8 mouse cellular contexts compared by ENCODE assay signal in genomic region chr7:16047338-16048146, GRCm38 (mm10). TPM values are rescaled to one million over a fixed set of nuclear protein-coding genes. Genes with fewer than 3 reads are reported as not detected.
DNase-seq lines count a peak whose midpoint lies in the region; ATAC-seq and TF ChIP-seq lines count a peak whose summit lies in the region.

Gene Bicra, minus strand, starts transcription at chr7:16047921.

- H3K9ac ChIP-seq in hindbrain, postnatal 0 days (replicated peaks; ENCODE audit: low read length): peak within 1 kb of the TSS; percentile 95

- no peaks in the 10 kb centered on the region for H3K36me3 ChIP-seq in hindbrain, postnatal 0 days (ENCODE audit: insufficient read depth, low read length)
- H3K36me3 ChIP-seq in megakaryocyte, embryonic 14.5 days (replicated peaks; ENCODE audit: low read length): peaks cover 24% of the 10 kb centered on the region

- peak within 1 kb of the TSS; percentile 98 for H3K27ac ChIP-seq in hindbrain, postnatal 0 days

- peak; percentile 96 for DNase-seq in NIH3T3 (ENCODE audit: low read depth)
- peak; percentile 92 to 95 for DNase-seq in cerebellum, postnatal 10 days
- peak; percentile 78 for DNase-seq in gastrocnemius, adult 18-20 months (ENCODE audit: low spot score)
- DNase-seq in hindbrain, postnatal 0 days (ENCODE audit: low spot score): peak; percentile 94
- peak; percentile 65 to 83 for DNase-seq in left cerebral cortex, adult 8-10 months (ENCODE audit: low spot score in 2 of 2)
- peak; percentile 79 for DNase-seq in right cerebral cortex, postnatal 25 days
- DNase-seq in urinary bladder, postnatal 36 days (ENCODE audit: low spot score in 2 of 2): peak; percentile 69 to 84

- TF ChIP-seq CTCF in hindbrain, postnatal 0 days (IDR thresholded peaks at IDR 0.05; ENCODE audit: low read depth): no peak

- H3K9me3 ChIP-seq in hindbrain, postnatal 0 days (ENCODE audit: low read length): no peaks in the 10 kb centered on the region
- H3K9me3 ChIP-seq in megakaryocyte, embryonic 14.5 days: no peaks in the 10 kb centered on the region

- peaks cover 25% of the 10 kb centered on the region for H3K4me1 ChIP-seq in hindbrain, postnatal 0 days (ENCODE audit: insufficient read depth, low read length)
- peaks cover 61% of the 10 kb centered on the region for H3K4me1 ChIP-seq in megakaryocyte, embryonic 14.5 days

- peak within 1 kb of the TSS; percentile 72 for H3K4me3 ChIP-seq in hindbrain, postnatal 0 days (ENCODE audit: low read length)
- H3K4me3 ChIP-seq in megakaryocyte, embryonic 14.5 days (replicated peaks): peak within 1 kb of the TSS; percentile 100

- H3K27me3 ChIP-seq in hindbrain, postnatal 0 days (ENCODE audit: insufficient read depth, low read length): no peaks in the 10 kb centered on the region
- H3K27me3 ChIP-seq in megakaryocyte, embryonic 14.5 days (replicated peaks): no peaks in the 10 kb centered on the region

- WGBS in hindbrain, postnatal 0 days: under 1% methylated on average over 58 of the region's 69 CpGs

- peak; percentile 85 for ATAC-seq in hindbrain, postnatal 0 days

- H3K4me2 ChIP-seq in hindbrain, postnatal 0 days (ENCODE audit: low read depth, low read length): peak within 1 kb of the TSS; percentile 91

RNA-seq across cellular contexts. Expression of gene Bicra, which starts in this region (rescaled TPM):
- 1 to 10 TPM; 5.5 to 6.6 TPM for total RNA-seq in gastrocnemius, adult 18-20 months (2021)
- 6.2 and 8.5 TPM in 2 replicates for total RNA-seq in hindbrain, postnatal 0 days (2014; rRNA removed)
- polyA plus RNA-seq in hindbrain, postnatal 0 days (2015; fragmentation: Nextera tagmentation; extraction: Ambion mirVana): 3.4 and 3.8 TPM in 2 replicates
- total RNA-seq in left cerebral cortex, adult 8-10 months (2022): 10 to 100 TPM; 10.2 to 15.0 (median 13.0) TPM
- 30.6 and 132 TPM in 2 replicates for polyA plus RNA-seq in megakaryocyte, embryonic 14.5 days (2012; ENCODE audit: insufficient read depth, low replicate concordance)

Comparison
In these comparisons a context has a peak if more than half of its experiments do, and no peak if none do; other contexts are left out.
1. Peak in every context shown above with its lines: DNase-seq, ATAC-seq, H3K4me3 ChIP-seq and H3K27ac ChIP-seq.